Mouse (Mus musculus): ENCODE results near the gene Akt3.

Akt3 gene

DNA sequence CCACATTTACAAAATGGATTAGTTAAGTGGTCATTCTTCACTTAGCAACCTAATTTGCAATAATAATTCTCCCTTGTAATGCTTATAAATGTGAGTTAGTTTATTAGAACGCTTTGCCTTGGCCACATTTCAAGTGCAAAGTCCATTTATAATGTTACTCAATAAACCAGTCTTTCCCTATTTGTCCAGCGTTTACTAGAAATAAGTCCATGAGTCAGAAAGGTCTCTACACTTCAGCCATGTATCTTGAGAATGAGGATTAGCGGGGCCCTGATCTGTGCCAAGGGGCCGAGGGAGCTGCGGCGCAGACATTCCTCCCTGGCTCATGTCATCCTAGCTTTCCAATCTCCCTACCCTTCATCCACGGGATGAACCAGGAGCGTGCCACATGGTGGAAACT, 275.3 kb downstream of the Akt3 start:
- no peak for DNase-seq (ENCODE audit: low spot score)

DNA sequence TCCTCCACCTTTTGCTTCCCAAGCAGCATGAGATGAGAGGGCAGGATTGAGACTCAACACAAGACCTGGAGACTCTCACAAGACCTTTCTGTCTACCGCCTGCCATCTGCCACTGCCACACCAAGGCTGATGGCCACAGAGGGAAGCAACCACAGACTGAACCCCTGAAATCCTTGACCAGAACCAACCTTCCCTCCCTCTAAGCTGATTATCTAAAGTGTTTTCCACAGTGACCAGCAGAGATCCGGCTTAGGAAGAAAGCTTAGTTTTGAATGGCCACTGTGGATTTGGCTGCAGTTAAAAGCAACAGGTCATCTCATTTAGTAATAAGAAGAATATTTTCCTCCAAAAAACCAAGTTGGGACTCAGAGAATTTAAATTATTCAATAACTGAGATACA, 276.5 kb downstream of the Akt3 start:
- no peak for DNase-seq (ENCODE audit: low spot score)

DNA sequence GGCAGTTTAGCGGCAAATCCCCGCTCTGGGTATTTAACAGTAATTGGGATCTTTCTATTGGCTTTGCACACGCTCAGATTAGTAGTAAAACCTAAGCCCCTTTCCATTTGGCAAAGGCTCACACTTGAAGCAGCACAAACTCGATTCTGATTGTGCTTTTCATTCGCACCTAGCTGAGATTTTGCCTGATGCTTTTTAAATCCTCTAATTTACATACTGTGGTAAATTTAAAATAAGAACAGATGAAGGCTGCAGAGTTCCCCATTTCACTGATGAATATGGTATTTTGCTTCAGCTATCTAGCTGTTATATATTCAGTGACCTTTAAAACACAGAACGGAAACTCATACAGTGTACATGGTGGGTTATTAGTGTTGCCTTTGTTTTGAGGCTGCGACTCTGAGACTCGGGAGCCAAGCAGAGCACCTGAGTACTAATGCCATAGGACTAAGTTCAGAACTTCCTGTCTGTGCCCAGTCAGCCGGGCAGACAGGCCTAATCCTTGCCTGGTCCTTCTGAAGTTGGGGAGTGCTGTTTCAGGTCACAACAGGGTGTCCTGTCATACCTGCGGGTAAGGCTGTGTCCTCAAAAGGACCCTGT, 277.1 kb downstream of the Akt3 start:
- DNase-seq (ENCODE audit: low spot score): no peak

DNA sequence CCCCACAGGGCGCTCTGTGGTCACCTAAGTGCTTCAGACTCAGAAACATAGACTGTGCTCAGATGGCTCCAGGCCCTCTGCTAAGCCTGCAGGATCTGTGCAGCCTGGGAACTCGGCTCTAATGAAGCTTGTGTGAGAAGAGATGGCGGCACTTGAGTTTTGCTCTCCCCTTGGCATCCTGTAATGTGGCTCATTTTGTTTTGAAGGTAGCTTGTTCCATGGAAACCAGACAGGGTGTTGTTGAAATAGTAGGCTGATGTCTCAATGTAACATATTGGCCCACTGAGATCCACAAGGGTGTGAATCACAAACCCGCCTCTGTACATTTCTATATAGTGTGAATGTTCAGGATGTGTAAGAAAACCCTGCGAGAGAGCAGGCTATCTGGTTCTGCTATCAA, 277.9 kb downstream of the Akt3 start:
- no peak for DNase-seq (ENCODE audit: low spot score)

DNA sequence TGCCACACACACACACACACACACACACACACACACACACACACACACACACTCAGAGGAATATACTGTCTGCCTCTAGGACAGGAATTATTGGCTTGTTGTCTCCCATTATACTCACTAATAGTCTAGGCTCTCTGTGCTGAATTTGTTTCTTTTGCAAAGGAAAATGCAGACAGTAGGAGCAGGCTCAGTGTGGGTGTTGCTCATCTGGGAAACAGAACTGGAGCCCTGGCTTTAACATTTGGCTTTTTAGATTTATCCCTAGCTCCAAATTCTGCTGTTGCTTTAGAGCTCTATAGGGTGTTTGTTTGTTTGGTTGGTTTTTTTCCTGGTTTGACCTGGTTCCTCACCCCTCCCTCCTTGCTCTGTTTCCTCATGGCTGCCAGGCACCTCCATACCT, 278.8 kb downstream of the Akt3 start:
- DNase-seq (ENCODE audit: low spot score): no peak

DNA sequence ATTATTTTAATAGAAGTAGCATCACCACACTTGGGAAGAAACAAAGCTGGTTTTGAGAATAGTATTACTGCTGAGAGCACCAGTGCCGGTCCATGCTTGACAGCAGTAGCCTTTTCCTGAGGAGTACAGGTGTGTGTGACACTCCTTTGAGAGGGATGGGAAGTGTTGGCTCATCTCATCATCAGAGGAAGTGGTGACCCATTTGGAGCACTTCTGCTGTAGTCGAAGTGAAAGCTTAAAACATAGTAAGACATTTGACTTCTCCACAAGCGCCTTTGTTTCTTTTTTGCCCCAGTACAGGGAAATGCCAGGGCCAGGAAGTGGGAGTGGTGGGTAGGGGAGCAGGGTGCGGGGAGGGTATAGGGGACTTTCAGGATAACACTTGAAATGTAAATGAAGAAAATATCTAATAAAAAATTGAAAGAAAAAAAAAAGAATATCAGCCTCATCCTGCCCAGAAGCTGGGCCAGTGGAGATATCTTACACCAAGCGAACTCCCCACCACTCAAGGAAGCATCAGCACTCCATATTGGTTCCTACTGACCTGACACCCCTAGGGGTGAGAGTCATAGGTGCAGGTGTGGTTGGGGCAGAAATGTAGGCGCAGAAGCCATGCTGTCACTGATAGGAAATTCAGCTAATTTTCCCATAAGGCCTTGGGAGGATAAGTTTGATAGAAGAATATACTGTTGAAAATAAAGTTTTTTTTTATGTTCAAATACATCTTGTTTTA, 284.5 kb downstream of the Akt3 start:
- no peak for DNase-seq (ENCODE audit: low spot score)

DNA sequence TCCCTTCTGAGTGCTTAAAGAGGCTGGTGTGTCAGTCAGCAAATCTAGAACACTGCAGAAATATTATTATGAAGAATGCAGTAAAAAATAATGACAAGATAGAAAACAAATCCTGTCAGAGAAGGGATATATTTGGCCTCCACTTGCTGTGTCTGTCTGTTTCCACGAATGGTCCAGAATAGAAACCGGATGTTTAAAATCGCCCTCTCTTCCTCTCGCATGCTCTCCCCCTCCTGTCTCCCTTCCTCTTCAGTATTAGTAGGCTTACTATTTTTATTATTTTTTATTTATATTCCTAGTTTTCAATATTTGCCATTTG, 286.6 kb downstream of the Akt3 start:
- no peak for DNase-seq (ENCODE audit: low spot score)

DNA sequence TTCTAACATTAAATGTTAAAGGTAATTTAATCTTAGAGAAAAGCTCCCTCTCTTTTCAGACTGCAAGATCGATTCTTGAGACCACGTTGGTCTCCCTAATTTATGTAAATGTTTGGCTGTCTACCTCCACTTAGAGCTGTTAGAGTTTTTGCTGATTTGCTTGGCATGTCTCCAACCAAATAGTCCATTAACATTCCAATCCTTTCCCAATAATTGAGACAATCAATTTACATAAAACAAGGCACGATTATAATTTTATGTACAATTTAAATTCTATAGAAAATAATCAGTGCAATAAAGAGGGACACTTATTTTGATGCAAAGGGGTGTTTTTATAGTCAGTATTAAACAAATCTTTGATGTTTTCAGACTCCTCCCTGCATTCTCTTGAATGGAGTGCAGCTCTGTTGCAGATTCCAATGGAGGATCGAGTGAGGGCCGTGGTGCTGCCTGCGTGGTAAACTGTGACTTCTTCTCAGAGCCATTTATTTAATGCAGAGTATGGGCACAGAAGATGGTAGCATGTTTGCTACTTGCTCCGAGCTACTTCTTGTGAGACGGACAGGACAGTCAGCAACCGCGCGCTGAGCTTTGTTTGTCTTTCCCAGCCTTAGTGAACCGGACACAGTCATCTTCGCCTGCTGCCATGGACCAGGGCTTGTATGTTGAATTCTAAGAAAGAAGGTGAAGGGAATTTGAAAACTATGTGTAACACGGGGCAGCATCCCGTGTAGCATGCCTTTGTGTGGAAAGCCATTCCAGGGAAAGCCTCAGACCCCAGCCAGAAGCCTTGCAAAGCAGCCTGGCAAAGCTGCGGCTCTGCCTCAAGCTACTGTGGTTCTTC, 287.1 kb downstream of the Akt3 start:
- no peak for DNase-seq (ENCODE audit: low spot score)

Data from ovary, postnatal 14 days (tissue).